Mouse (Mus musculus): ENCODE measurements at regions not wholly inside any gene's neighbourhood (a gene's known extent, or its start where the extent isn't known, plus 50 kb on each side); places are given as distances from the start of the nearest gene placed in this dataset.
"Not testable (repeated sequence)": the region's sequence is repeated elsewhere in the genome, so short reads cannot be mapped to it uniquely, and the experiment has no call there.

DNA sequence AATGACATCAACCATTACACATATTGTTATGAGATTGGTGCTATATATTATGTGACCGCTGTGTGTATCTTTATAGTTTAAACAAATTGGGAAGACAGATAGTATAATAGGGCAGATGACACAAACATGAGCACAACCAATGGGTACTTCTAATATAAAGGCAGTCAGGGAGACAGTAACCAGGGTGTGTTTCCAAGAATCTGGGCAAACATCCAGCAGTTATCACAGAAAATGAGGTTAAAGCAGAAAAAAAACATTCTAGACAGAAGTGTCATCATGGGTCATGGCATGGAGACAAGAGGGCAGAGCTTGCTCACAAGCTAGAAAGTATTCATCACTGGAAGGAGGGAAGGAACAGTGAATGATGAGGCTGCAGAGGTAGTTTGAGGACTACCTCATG, 129.8 kb upstream of the Arhgap42 start:
- no peak for DNase-seq (ENCODE audit: extremely low read depth, low read depth, low spot score)

- no peak for DNase-seq (ENCODE audit: extremely low read depth, low read depth, low spot score)
Measured at GRCm38 (mm10) chr9:9342456-9343185, 103.7 kb upstream of the Arhgap42 start.

GRCm38 (mm10) chr9:9318624-9319023, 79.7 kb upstream of the Arhgap42 start:
- DNase-seq (ENCODE audit: extremely low read depth, low read depth, low spot score): no peak

DNA sequence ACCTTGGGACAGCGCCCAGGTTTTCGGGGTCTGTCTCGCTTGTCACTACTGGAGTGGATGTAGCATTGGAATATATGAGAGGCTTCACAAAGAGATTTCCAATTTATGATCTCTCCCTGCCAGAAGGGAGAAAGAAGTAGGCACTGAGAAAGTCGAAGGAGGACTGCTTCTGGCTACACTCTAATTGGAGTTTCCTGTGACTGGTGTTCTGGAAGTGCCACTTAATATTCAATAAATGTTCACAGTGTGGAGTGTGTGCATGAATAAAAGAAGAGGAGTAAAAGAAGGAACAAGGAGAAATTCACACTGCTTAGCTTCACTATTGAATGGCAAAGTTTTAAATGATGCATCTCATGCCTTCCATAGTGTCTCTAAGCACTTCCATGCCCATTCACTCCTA, 77.1 kb upstream of the Arhgap42 start:
- DNase-seq (ENCODE audit: extremely low read depth, low read depth, low spot score): no peak

DNA sequence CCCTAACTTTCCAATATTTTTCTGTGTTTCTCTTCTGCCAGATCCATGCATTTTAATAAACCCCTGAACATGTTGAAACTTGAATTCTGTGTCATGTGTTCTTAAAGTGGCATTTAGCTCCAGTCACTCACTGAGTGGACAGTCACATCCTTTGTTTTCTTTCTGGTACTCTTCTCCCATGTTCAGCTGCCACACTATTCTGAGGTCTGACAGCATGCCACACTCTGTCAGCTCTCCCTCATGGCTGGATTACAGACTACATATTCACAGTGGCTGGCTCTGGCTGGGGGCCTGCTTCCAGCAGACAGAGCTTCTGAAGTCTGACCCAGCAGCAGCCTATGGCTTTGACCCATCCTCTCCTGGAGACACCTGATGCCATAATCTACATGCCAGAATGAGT, 73.4 kb upstream of the Arhgap42 start:
- no peak for DNase-seq (ENCODE audit: extremely low read depth, low read depth, low spot score)

DNA sequence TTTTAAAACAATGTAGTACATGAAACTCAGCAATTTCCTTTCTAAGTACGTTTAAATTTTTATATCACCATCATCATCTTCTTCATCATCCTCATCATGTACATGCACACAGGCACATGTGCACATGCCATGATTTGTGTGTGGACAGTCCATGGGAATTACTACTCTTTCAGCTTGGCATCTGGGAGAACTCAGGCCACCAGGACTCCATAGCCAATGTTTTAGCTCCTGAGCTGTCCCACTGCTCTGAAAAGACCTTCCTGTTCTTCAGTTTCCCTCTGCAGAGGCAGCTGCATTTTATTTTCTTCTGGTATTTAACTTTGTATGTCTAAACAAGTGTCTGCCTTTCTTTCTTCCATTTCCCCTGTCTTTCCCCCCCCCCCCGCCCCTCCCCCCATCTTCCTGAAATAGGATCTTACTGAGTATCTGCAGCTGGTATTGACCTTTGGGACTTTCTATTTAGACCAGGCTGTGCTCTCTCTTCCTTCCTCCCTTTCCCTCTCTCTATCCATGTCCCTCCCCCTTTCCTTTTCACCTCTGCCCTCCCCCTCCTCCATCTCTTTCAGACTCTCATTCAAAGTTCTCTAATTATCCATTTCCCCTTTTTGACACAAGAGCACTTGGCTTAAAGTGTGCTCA, 72.8 kb upstream of the Arhgap42 start:
- no peak for DNase-seq (ENCODE audit: extremely low read depth, low read depth, low spot score)

DNA sequence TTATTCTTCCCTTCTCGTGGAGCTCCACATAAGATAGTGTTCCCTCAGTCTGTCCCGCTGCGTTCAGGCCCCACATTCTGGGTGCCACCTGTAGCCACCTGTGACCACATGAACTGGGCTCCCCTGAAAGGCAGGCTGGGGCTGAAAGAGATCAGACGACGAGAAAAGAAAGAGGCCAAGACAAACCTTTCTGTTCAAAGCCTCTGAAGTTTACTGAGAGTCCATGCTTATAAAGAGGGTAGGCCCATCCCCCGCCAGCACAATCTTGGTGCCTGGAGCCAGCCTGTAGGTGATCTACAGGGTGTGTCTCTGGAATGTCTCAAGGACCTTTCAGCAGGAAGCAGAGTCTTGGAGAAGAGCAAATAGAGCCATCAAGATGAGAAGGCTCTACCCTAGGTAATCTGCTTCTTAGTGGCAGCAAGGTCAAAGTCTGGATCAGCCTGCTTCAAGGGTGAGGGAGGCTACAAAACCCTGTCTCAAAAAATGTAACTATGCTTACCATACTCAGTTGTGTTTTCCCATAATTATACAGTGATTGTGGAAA, 72.2 kb upstream of the Arhgap42 start:
- not testable (repeated sequence) for DNase-seq (ENCODE audit: extremely low read depth, low read depth, low spot score)

DNA sequence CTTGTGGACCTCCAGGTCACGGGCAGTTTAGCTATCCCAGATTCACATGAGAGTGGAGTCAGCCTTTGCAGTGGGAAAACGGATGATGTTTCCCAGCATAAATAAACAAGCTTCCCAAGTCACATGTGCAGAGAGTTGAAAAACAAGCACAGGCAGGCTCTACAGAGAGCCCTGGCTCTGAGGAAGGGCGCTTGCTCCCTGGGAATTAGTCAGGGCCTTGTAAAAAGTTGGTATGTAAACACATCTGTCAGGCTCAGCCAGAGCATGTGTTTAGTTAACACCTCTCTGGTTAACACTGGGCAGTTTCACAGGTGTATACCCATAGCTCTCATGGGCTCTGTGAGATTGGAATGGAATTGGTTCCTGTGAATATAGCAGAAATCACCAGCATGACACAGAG, 51.9 kb upstream of the Arhgap42 start:
- no peak for DNase-seq (ENCODE audit: extremely low read depth, low read depth, low spot score)

DNA sequence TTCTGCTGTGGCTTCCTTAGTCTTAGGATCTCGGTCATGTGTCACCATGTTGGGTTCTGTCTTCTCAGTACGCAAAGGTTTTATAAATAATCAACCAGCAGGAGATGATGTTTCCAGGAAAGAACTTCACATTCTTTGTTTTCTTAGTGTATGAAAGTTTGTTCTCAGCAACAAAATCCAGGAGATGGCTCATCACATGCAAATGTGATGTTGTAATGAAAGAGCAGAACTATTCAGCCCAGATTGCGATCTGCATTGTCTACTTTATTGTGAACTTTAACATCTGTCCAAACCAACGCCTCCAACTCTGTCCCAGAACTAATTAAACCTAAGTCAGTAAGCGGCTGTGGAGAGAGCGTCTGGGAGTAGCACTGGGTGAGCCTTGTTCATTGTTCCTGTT, 50.7 kb upstream of the Arhgap42 start:
- no peak for DNase-seq (ENCODE audit: extremely low read depth, low read depth, low spot score)
